Mouse (Mus musculus): ENCODE results near the gene Uchl4.

- no peak for TF ChIP-seq CTCF (IDR thresholded peaks at IDR 0.05; ENCODE audit: extremely low read depth, insufficient read depth, insufficient read length, insufficient replicate concordance)
- no peak for TF ChIP-seq POLR2A (IDR thresholded peaks at IDR 0.05; ENCODE audit: low read depth, low read length)
Observed at GRCm38 (mm10) chr9:64240681-64241080, 5.7 kb downstream of the Uchl4 start.
